Mouse (Mus musculus) lung, postnatal 36 days (tissue): ENCODE measurements around the gene Glra4.
A peak's percentile ranks its signal among the peaks of the same experiment; 100 is the strongest.

Experiments used
- DNase-seq: peaks from one replicate; pipeline ENCODE4 v3.0.0; 2022; ENCODE audit warnings: mixed read lengths

The Glra4 gene

DNA sequence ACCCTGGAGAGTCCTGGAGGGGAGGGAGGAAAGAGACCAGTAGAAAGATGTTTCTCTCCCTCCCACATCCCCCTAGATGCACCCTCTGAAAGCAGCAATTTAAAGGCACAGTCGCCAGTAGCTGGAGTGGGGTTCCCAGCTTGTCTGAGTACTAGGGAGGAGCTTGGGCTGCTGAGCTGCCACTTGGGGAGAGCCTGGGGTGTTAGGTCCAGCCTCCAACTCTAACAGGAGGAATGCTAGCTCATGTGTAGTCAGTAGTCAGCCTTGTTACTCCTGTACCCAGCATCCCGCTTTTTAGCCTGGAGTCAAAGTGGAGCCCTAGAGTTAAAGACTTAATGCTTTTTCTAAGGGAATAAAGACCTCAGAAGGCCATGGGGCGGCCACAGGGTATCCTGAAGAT, at the start of gene Glra4:
Glra4 (minus strand) TSS at position 101 of the 400 bp plus-strand sequence.
- DNase-seq: no peak

DNA sequence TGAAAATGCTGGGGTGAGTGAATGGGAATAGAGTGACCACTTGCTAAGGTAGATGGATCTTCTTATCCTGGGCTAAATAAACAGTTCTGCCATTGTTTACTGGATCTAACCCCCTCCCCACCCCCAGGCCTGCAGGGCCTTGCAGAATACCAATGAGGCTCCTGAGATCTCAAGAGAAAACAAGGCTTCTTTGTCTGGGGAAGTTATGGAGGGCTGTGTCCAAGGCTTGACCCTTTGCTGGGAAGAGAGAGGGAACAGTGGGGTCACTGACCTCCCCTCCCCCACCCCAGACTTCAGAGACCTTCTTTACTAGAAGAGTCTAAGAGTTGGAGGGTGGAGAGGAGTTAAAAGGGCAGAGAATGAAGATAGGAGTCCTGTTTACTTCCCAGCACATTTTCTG, 48.7 kb upstream of the Glra4 start:
- DNase-seq: no peak

DNA sequence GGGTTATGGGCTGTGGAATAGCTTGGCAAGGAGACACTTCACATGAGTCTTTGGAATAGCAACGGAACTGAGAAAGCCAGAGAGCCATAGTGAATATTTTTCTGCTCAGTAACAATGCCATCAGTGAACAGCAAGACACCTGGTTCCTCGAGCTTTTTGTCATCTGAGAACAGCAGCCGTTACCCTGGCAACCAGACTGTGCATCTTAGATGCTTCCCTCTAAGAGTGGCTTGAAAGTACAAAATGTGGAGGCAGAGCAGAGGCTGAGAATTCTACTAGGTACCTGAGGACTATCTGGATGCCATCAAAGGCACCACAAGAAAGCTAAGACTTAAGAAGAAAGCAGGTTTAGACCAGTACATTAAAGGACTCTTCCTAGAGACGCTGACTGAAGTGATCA, 45.1 kb upstream of the Glra4 start:
- no peak for DNase-seq

DNA sequence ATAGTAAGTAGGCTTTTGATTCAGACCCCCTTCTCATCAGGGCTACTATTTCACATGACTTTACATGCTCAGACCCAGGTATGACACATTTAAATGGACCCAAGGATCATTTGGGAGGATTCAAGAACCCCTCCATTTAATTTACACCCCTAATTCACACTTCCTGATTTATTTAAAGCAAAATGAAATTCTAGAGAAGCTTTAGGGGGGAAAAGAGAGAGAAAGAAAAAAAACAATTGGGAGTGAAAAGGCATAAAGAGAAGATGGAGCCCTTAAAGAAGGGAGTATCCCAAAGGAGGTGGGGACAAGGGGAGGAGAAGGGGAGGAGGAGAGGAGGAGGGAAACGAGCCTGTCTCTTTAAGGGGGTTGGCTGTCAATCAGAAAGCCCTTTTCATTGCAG, 42.4 kb upstream of the Glra4 start, which contains the start of gene Plp1:
Plp1 (plus strand) TSS at position 301 of the 400 bp plus-strand sequence.
- DNase-seq: no peak

DNA sequence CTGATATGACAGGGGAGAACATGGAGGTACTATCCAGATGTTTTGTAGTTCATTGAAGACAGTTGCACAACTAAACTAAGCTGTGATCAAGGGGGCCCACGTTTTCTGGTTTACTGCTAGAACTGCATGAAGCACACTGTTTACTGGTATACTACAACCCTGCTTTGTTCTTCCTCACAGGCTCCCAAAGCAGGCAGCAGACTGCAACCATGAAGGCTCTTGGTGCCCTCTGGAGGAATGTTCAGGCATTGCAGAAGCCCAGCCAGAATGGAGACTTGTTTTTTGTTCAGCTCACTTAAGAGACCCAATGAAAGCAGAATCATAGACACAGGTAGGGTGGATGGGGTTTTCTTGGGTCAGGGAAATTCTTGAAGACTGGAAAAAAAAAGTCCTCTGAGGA, 40.3 kb upstream of the Glra4 start:
- DNase-seq: peak; percentile 79

DNA sequence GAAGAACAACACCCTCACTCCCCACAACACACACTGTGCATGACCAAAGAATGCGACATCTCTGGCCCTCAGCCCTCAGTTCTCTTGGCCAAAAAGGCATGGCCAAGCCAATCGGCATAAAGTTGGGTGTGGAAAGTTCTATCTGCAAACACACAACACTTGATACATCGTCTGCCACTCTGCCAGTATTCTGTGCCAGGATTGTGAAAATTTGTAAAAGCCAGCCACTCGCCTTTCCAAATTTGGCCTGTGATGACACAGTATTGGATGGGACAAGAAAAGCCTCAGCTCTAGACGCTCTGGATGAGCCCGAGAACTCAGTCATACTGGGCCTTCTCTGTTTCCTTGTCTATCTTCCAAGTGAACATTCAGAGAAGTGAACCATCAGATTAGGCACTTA, 39.8 kb upstream of the Glra4 start:
- DNase-seq: peak; percentile 10

DNA sequence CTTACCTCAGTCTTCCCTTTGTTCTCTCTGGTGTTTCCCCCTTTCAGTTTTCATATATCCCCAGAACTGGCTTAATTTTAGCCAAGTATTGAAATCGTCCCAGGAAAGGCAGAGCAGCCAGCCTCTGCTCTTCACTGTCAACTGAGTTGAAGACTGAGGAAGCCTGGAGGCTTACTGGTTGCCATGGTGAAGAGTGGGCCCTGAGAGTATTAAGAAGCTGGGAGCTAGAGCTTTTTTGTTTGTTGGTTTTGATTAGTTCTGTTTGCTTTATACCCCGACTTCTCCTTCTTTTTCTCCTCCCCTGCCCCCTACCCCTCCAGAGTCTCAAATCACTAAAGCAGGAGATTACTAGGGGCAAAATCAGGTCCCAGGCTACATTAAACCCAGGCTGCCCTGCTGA, 17.3 kb upstream of the Glra4 start:
- DNase-seq: no peak

DNA sequence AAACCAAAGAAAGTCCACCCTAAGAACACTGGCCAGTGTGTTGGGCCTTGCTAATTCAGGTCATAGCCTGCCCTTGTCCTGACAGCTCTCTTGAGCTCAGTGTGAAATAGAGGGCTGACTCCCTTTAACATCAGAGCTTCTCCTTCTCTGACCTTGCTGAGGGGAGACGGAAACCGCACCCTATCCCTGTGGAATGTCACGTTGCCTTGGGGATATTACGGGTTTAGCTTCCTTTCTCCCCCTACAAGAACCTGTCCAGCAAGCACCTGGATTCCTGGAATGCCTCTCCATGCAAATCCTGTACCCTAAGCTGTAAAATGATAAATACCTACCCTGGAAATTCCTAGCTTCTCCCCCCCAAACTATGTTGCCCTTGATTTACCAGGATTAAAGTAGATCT, 9.5 kb upstream of the Glra4 start:
- no peak for DNase-seq

DNA sequence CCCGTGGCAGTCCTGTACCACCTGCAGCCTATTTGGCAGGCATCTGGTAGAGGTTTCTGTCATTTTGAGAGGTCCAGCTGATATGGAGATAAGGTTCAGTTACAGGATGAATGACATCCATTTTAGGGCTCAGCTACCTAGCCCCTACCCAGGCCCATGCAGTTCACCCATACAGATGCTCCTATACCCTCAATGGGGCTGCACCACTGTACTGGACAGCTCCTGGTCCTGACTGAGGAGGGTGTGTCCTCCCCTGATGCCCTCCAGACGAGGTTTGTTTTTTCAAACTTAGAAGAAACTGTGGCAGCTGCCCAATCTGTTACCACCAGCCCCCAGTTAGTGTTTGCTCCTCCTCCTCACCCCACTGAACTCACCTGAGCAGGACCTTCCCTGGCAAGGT, 679 bp downstream of the Glra4 start:
- no peak for DNase-seq

DNA sequence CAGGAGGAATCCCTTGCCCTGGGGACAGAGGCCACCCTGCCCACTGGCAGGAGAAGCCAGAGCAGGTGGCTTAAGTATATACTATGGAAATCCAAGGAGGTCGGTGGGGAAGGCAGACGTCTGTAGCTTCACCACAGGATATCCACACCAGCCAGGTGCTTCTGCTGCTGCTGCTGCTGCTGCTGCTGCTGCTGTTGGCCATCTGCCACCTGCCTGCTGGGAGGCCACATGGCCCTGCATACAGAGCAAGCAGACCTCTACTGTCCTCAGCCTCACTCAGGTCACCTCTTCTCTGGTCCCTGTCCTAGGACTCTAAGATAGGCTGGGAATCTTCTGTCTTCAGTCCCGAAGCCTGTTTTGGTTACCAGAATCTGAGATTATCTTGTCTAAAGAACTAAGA, 1.9 kb downstream of the Glra4 start:
- no peak for DNase-seq

DNA sequence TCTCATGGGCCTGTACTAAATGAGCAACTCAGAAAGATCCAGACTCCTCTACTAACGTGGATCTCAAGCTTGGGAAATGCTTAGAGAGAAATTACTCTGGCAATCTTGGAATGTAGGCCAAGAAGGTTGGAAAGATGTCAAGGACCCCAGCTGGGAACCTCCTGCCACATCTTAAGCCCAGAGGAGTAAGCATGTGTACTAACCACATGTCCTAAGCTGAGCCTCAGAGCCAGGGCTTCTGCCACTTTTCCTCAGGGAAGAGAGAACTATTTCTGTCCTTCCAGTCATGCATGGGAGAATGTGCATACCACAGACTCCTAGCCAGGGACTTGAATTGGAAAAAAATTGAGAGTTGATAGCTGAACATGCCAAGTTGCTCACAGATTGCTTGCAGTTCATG, 6.9 kb downstream of the Glra4 start:
- peak; percentile 18 for DNase-seq

DNA sequence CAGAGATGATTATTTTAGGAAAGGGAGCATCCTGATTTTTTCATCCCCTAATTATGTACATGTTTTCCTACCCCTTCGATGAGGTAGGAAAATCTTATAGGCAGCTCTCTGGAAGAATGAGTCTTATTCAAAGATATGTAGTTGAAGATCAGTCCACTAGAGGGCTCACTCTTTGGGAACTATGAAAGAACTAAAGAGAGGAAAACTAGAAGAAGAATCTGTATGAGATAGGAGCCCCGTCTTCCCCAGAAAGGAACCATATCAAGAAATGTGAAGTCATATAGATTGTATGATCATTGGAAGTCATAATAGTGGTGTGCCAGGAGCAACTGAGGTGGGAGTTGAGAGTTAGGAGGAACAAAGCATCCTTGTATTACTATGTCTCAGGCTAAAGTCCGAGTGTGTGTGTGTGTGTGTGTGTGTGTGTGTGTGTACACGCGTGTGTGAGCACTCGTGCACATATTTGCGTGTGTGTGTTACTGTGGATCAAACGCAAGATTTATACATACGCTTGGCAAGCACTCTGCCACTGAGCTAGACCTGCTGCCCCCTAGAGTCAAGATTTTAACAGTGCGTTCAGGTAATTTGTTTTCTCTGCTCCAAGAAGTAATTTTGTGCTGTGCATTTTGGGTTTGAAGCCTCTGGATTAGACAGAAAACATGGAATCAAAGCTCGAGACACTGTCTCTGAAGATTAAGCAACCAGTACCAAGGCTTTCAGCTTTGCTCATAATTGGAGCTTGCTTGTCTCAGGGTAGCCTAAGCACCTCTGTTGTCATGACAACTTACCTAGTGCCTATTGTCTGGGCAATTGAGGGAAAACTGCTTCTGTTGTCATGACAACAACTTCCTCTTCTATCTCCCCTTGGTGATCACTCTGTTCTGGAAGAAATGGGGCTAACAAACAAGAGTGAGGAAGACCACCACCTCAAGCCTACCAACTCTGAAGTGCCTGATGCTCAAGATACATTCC, 18.6 kb downstream of the Glra4 start:
- DNase-seq: peak; percentile 37

DNA sequence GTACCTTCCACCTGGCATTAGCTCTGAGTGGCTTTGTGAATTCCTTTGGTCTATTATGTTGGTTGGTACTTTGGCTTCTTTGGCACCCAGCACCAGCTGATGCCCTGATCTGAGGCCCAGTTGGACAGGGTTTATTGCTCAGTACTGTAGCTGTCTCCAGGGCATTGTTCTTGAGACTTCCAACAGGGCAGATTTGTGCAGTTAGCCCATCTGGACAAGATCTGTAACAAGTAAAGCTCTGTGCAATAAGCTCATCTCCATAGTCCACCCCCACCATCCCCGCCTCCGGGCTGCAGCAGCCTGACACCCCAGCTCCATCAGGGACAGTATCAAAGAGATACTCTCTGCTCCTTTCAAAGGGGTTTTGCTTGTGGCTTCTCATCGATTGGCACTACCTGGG, 24.5 kb downstream of the Glra4 start:
- peak; percentile 5 for DNase-seq

DNA sequence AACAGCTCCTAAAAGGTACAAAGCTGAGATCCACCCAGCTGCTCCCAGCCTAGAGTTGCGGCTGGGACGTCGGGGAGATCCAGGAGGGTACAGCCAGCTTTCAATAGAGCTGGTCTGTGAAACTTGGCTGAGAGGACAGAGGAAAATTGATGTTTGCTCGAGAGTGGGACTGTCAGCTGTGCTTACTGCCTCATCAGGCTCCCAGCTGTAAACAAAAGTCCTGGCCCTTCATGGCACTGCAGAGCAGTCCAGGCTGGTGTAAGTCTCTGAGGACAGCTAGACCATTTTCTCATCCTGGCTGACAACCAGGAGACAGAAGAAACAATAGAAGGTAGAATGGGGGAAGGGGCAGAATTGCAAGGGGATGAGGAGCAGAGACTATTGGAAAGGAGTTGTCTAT, 30.6 kb downstream of the Glra4 start:
- DNase-seq: no peak

DNA sequence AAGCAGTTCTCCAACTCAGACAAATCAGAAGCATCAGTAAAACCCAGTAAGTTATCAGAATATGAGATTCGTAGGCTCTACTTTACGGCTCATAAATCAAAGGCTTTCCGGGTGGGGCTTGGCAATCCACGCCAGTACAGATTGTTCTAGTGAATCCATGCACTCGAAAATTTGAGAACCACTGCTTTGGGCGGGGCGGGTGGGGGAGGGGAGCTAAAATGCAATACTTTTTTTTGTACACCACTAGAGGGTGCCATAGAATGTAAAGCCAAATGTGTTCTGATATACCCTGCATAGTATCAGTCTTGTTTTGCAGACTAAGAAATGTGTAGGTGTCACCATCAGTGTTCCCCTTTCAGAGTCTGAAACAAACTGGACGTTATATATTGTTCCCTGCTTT, 35.3 kb downstream of the Glra4 start:
- peak; percentile 51 for DNase-seq

DNA sequence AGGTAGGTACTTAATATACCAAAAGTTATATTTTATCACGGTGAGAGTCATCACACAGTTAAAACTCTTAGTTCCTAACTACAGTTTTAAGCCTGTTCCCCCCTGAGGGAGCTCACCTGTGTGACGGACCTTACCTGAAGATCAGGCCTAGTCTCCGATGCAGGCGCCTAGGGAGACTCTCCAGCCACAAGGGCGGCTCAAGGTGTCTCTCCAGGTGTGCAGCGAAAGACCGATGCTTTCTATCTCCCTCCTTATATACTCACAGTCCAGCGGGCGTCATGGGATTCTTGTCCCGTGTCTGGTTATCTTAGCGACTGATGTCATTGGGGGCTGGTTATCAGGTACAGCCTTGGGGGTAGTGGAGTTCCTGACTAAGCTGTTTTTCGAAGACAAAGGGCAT, 36.5 kb downstream of the Glra4 start, which contains the start of gene Morf4l2:
Morf4l2 (minus strand) TSS at position 232 of the 400 bp plus-strand sequence.
- no peak for DNase-seq

DNA sequence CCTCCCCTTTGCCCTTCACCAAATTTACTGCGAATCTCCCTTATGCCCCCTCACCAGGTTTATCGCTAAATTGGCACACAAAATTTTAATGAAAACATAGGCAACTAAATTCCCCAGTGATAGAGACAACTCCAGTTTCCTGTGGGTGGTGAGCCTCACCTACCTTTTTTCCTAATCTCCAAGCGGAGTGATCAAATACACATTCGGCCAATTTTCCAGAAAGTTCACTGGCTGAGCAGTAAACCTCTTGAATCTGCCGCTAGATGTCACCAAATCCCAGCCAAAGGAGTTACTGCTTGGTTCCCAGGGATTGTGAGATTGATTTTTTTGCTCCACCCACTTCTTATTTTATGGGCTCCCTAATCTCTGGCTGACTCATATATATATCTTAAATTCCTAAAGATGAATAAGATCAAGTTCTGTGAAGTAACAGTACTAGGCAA, 37.3 kb downstream of the Glra4 start:
- DNase-seq: peak; percentile 81

DNA sequence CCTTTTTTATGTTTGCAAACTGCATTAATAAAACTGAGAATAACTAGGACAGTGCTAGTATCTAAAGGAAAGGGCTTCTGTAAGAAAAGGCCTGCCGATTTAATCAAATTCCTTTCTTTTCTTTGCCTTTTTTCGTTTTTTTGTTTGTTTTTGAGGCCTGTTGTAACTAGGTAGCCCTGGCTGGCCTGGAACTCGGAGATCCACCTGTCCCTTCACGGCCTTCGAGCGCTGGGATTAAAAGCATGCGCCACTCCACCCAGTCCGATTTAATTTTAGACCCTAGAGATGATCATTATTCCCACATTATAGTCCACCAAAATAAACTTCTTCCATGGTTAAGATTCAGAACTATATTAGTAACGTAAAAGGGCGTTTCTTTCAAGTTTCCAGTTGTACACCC, 37.7 kb downstream of the Glra4 start:
- peak; percentile 5 for DNase-seq

DNA sequence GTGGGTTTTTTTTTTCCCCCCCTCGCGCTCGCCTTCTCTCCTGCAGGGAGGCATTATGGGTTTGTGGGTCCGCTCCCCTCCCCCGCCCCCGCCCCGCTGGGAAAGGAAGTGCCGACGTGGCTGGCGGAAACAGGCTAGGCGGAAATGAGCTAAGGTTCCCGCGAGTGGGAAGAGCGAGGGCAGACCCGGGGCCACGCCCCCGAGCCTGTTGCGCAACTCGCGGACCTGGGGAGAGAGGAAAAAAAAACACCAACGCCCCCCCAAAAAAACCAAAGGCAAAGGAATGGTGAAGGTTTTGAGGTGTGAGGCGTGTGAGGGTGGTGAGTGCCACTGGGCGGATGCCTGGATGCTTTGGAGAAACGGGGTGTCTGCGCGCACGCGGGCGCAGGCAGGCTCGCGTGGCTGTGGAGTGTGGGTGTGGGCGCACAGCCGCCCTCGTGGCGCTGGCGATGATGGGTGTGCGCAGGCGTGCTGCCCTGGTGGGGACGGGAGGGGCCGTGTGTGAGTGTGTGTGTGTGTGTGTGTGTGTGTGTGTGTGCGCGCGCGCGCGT, 38.2 kb downstream of the Glra4 start:
- DNase-seq: peak; percentile 84

DNA sequence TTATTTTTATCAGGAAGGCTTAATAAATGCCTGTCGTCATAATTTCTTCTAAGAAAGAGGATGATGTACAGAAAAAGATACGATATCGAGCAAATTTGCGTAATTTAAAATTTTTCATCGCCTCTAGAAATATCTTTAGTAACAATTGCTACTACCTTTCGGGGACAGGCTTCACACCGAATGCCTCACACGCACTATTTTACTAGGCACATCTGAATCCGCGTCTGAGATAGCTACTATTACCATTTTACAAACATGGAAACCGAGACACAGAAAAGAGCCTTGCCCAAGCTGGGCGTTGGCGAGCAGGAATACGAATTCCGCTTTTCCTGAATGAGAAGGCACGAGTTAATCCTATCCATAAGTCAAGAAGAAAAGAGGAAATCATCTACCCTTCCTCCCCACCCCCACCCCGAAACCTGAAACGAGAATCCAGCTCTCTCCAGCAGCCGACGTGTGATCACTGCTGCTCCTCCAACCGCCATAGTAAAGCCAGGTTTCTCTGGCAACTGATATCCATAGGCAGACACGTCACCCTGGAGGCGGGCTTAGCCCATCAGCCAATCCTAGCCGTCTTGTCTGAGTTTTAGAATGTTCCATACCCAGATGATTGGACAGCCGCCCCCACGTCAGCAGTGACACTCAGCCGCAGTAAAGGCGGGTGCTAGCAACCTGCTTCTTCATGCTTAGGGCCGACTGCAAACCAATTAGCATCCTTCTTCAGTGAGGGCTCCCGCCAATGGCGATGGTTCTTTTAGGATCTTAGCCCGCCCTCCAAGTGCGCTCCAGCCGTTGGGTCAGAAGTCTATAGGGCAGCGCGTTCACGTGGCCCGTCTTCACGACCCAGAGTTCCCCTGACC, 38.9 kb downstream of the Glra4 start:
- peak; percentile 97 for DNase-seq

DNA sequence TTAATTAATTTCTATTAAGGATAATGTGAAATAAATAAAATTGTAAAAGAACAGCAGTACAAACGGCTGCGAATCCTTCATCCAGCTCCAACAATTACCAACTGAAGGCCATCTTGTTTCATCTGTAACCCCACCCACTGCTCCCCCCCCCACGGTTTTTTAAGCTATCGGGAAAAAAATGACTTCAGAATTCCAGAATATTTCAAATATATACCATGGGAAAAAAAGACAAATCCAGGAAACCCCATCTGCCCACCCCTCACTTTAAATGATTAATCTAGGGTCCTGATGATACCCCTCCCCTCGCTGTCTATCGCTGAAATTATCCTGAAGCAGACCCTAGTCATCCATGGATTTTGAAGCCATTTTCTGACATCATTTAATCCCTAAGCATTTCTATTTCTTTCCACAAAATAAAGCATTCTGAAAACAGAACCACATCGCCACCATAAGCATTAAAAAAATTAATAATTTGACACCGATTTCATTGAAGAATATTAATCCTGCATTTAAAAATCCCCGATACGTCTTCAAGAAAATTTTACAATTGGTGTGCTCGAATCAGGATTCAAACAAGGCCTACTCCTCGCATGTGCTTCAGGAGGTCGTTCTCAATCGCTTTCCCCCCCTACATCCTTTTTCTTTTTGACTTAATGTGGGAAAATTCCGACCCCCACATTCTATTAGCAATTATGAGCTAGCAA, 39.7 kb downstream of the Glra4 start:
- no peak for DNase-seq

DNA sequence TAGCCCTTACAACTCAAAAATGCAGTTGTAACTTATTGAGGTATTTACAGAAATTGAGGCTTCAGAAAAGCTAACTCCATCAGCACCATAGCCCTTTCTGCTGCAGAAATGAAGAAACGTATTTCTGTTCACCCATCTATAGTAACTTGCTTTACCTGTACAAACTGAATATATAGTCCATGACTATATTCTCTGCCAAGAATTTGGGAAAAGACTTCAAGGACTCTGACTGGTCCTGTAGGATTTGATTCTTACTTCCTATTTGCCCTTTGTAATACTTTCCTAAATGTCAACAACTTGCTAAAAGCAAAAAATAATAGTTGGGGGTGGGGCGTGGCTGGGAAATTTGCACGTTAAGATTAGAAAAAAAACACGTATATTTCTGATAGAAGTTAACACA, 47.9 kb downstream of the Glra4 start:
- no peak for DNase-seq
